Mouse (Mus musculus) liver, adult (tissue): Measurements from ENCODE around the gene Zbtb16.

Source experiments
- GATA4 ChIP-seq: IDR thresholded peaks from 2 replicates; pipeline ENCODE4 v1.6.1; 2014; ENCODE audit warnings: mild to moderate bottlenecking, low read length; ENCODE audit not compliant: insufficient replicate concordance

The Zbtb16 gene

GRCm38 (mm10) chr9:48710355-48711295, 125.4 kb downstream of the Zbtb16 start:
- TF ChIP-seq GATA4 = no peak

GRCm38 (mm10) chr9:48707824-48708229, 128.2 kb downstream of the Zbtb16 start:
- no peak for TF ChIP-seq GATA4

- no peak for TF ChIP-seq GATA4
Observed at GRCm38 (mm10) chr9:48707134-48707823, 128.7 kb downstream of the Zbtb16 start.

- TF ChIP-seq GATA4 = no peak
Observed at GRCm38 (mm10) chr9:48701296-48701695, 134.7 kb downstream of the Zbtb16 start.

GRCm38 (mm10) chr9:48700871-48701270, 135.2 kb downstream of the Zbtb16 start:
- no peak for TF ChIP-seq GATA4

- TF ChIP-seq GATA4 = no peak
Observed at GRCm38 (mm10) chr9:48697470-48697815, 138.6 kb downstream of the Zbtb16 start.

- no peak for TF ChIP-seq GATA4
Observed at GRCm38 (mm10) chr9:48696731-48697469, 139.1 kb downstream of the Zbtb16 start.

GRCm38 (mm10) chr9:48696330-48696729, 139.7 kb downstream of the Zbtb16 start:
- TF ChIP-seq GATA4 = no peak

- TF ChIP-seq GATA4 = no peak
Observed at GRCm38 (mm10) chr9:48695796-48696195, 140.2 kb downstream of the Zbtb16 start.

GRCm38 (mm10) chr9:48694616-48695061, 141.4 kb downstream of the Zbtb16 start:
- TF ChIP-seq GATA4 = no peak

GRCm38 (mm10) chr9:48693696-48694095, 142.3 kb downstream of the Zbtb16 start:
- TF ChIP-seq GATA4 = no peak

- TF ChIP-seq GATA4 = no peak
Observed at GRCm38 (mm10) chr9:48689718-48689980, 146.4 kb downstream of the Zbtb16 start.

- TF ChIP-seq GATA4 = no peak
Observed at GRCm38 (mm10) chr9:48688859-48689717, 146.9 kb downstream of the Zbtb16 start.

- TF ChIP-seq GATA4 = no peak
Observed at GRCm38 (mm10) chr9:48687891-48688290, 148.1 kb downstream of the Zbtb16 start.

- TF ChIP-seq GATA4 = no peak
Observed at GRCm38 (mm10) chr9:48685721-48686120, 150.3 kb downstream of the Zbtb16 start.
